Mouse (Mus musculus): ENCODE measurements around the gene Rpl19. TPM values are rescaled to one million over a fixed set of nuclear protein-coding genes. Genes with fewer than 3 reads are reported as not detected.

Gene Rpl19
- polyA plus RNA-seq, 1 experiment from 2014 or later, result 676 TPM

Small RNA genes lying within 50 kb of the gene (microRNA-seq; reads per million reads assigned to microRNA genes)
- gene Gm27597, result not detected

Other genes starting within 250 kb of the Rpl19 start
- gene Rpl23, start 244.3 kb upstream of the Rpl19 start, polyA plus RNA-seq (2015; fragmentation: Nextera tagmentation; extraction: Ambion mirVana), result 376 and 393 TPM in 2 replicates
- 45.1 and 46.0 TPM in 2 replicates for gene Lasp1, start 227.7 kb upstream of the Rpl19 start, polyA plus RNA-seq (2015; fragmentation: Nextera tagmentation; extraction: Ambion mirVana)
- gene B230217C12Rik, start 185.9 kb upstream of the Rpl19 start, polyA plus RNA-seq (2015; fragmentation: Nextera tagmentation; extraction: Ambion mirVana), result 5.1 and 5.5 TPM in 2 replicates
- 0.70 and 1.1 TPM in 2 replicates for gene Fbxo47, start 142.6 kb upstream of the Rpl19 start, polyA plus RNA-seq (2015; fragmentation: Nextera tagmentation; extraction: Ambion mirVana)
- gene Plxdc1, start 40.3 kb upstream of the Rpl19 start, polyA plus RNA-seq (2015; fragmentation: Nextera tagmentation; extraction: Ambion mirVana), result 0.23 and 0.44 TPM in 2 replicates
- gene Arl5c, start 30.5 kb upstream of the Rpl19 start, polyA plus RNA-seq (2015; fragmentation: Nextera tagmentation; extraction: Ambion mirVana), result 4.6 and 5.1 TPM in 2 replicates
- gene Cacnb1, start 3.7 kb upstream of the Rpl19 start, polyA plus RNA-seq (2015; fragmentation: Nextera tagmentation; extraction: Ambion mirVana), result 6.0 and 6.7 TPM in 2 replicates
- gene Stac2, start 26.8 kb downstream of the Rpl19 start, polyA plus RNA-seq (2015; fragmentation: Nextera tagmentation; extraction: Ambion mirVana), result 0.83 and 0.84 TPM in 2 replicates
- 10.8 and 17.2 TPM in 2 replicates for gene Fbxl20, start 123.7 kb downstream of the Rpl19 start, polyA plus RNA-seq (2015; fragmentation: Nextera tagmentation; extraction: Ambion mirVana)
- gene Med1, start 166.6 kb downstream of the Rpl19 start, polyA plus RNA-seq (2015; fragmentation: Nextera tagmentation; extraction: Ambion mirVana), result 38.1 and 38.5 TPM in 2 replicates
- gene Cdk12, start 176.3 kb downstream of the Rpl19 start, polyA plus RNA-seq (2015; fragmentation: Nextera tagmentation; extraction: Ambion mirVana), result 5.8 and 6.3 TPM in 2 replicates